Mouse (Mus musculus) heart, embryonic 16.5 days (tissue): ENCODE data around the gene Rpia. TPM values are rescaled to one million over a fixed set of nuclear protein-coding genes. Genes with fewer than 3 reads are reported as not detected.
A peak's percentile ranks its signal among the peaks of the same experiment; 100 is the strongest.

Experiments used
- ATAC-seq: fragments of 200-750 bp; cut with Nextera tagmentation; replicated peaks from 2 replicates; pipeline ENCODE4 v1.8.0; 2017; ENCODE audit warnings: moderate number of reproducible peaks; ENCODE audit not compliant: insufficient read depth, low FRiP score; ENCODE audit errors: extremely low read depth
- H3K27ac ChIP-seq: fragments of 300-500 bp; sonication (generic); 2 replicates; pipeline ENCODE4 v1.5.1; 2014; ENCODE audit warnings: mild to moderate bottlenecking, low read length, control low read depth, moderate library complexity
- H3K27me3 ChIP-seq: fragments of 300-500 bp; sonication (generic); 2 replicates; pipeline ENCODE4 v1.6.1; 2014; ENCODE audit warnings: low read length, mixed read lengths; ENCODE audit not compliant: control insufficient read depth, insufficient read depth
- H3K36me3 ChIP-seq: fragments of 300-500 bp; sonication (generic); 2 replicates; pipeline ENCODE4 v1.6.1; 2014; ENCODE audit not compliant: control insufficient read depth, insufficient read depth
- H3K4me1 ChIP-seq: fragments of 300-500 bp; sonication (generic); 2 replicates; pipeline ENCODE4 v1.6.1; 2014; ENCODE audit warnings: low read length, mixed read lengths; ENCODE audit not compliant: control insufficient read depth, insufficient read depth
- H3K4me2 ChIP-seq: fragments of 300-500 bp; sonication (generic); 2 replicates; pipeline ENCODE4 v1.6.1; 2014; ENCODE audit warnings: low read depth, mild to moderate bottlenecking, control low read depth, low read length
- H3K4me3 ChIP-seq: fragments of 300-500 bp; sonication (generic); 2 replicates; pipeline ENCODE4 v1.5.1; 2014; ENCODE audit warnings: mild to moderate bottlenecking, control low read depth, low read length
- H3K9ac ChIP-seq: fragments of 300-500 bp; sonication (generic); 2 replicates; pipeline ENCODE4 v1.6.1; 2014; ENCODE audit warnings: low read length, control low read depth
- H3K9me3 ChIP-seq: fragments of 300-500 bp; sonication (generic); replicated peaks from 2 replicates; pipeline ENCODE4 v1.6.1; 2016; ENCODE audit warnings: low read length; ENCODE audit not compliant: control insufficient read depth
- WGBS: fragments of 180-500 bp; shearing (Covaris S2); extraction: QIAGEN DNeasy Blood & Tissue Kit; methylation state at CpG from one replicate; pipeline ENCODE4 v1.1.7; 2014; 5-methylcytosine and 5-hydroxymethylcytosine counted together
- polyA plus RNA-seq: library from polyadenylated mRNA; unstranded; fragments of >200 nt; fragmentation: Nextera tagmentation; extraction: Ambion mirVana; gene quantifications from 2 replicates; pipeline ENCODE4 v1.2.1, GENCODE M21; 2015

Gene Rpia
- polyA plus RNA-seq, 1 experiment from 2014 or later = 1.6 TPM

DNA sequence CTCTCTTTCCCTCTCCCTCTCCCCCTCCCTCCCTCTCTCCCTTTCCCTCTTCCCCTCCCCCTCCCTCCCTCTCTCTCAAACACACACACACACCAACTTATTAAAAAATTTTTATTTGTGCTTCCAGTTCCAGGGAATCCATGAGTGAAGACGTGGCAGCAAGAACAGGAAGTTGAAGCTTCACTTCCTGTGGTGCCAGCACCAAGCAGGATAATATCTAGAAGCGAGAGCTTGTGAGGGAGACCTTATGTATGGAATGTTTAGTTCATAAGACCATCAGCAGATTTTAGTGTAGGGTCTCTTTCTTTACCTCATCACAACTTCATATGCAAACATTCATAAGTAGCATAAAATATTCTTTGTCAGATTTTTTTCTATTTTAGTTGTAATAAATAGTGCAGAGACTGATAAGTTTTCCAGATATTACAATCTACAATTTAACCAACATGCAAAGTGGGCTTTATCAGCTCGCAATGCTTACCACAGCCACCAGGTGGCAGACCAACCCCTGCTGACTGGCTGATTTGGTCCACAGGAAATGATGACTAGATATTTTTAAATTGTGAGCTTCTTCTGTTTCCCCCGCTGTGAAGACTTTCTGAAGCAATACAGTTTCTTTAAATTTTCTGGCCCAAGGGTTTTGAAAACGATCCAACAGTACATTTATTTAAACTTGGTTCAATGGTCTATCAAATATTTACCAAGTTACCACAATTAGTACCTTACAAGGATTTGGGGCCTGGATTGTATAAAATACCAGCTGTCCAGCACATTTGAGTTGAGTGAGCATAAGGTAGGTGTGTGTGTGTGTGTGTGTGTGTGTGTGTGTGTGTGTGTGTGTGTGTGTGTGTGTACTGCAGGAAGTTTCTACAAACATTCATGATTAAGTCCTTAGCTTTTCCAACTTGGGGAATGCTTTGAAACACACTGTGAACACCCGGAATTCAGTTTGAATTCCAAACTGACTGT lies 19.8 kb upstream of the Rpia start:
- Histone ChIP-seq H3K27ac (peak overlapping the region; percentile 33), H3K9ac (no peak overlapping the region; the same call in 1 of the 2 replicates), H3K36me3 (no peaks in the 10 kb centered on the region), H3K4me3 (no peak overlapping the region), H3K4me1 (peaks cover 12% of the 10 kb centered on the region), H3K4me2 (no peak overlapping the region), H3K27me3 (no peaks in the 10 kb centered on the region), H3K9me3 (no peaks in the 10 kb centered on the region)
- 10% methylated on average over 6 of the region's 6 CpGs for WGBS
- ATAC-seq = no peak

GRCm38 (mm10) chr6:70810524-70810923 lies 18.5 kb upstream of the Rpia start:
- no peaks in the 10 kb centered on the region for H3K9me3 ChIP-seq
- H3K9ac ChIP-seq = no peak overlapping the region
- 86% methylated on average over 1 of the region's 1 CpGs for WGBS
- ATAC-seq = no peak
- no peak overlapping the region for H3K27ac ChIP-seq
- no peaks in the 10 kb centered on the region for H3K27me3 ChIP-seq
- peaks cover 12% of the 10 kb centered on the region for H3K4me1 ChIP-seq
- H3K4me3 ChIP-seq = no peak overlapping the region
- no peak overlapping the region for H3K4me2 ChIP-seq
- H3K36me3 ChIP-seq = no peaks in the 10 kb centered on the region

DNA sequence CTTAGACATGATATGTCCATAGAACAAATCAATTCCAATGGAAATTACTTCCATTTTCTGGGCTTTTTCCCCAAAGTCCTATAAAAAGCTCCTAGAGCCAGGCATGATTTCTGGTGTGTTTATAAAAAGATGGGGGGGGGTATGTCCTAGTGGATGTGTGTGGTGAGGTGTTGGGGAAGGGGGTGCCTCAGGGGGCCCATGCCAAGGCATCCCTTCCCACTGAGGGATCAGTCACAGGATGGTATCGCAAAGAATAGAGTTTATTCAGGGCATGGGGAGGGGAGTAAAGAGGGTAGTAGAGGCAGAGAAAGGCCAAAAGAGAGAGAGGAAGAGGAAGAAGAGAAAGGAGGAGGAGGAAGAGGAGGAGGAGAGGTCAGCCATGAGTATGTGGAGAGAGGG lies 14.5 kb upstream of the Rpia start:
- H3K4me2 ChIP-seq = no peak overlapping the region
- no peaks in the 10 kb centered on the region for H3K27me3 ChIP-seq
- no peaks in the 10 kb centered on the region for H3K36me3 ChIP-seq
- peaks cover 3% of the 10 kb centered on the region; the same call in 1 of the 2 replicates for H3K4me1 ChIP-seq
- ATAC-seq = no peak
- 61% methylated on average over 1 of the region's 1 CpGs for WGBS
- H3K9ac ChIP-seq = no peak overlapping the region
- H3K27ac ChIP-seq = no peak overlapping the region
- no peak overlapping the region for H3K4me3 ChIP-seq
- no peaks in the 10 kb centered on the region for H3K9me3 ChIP-seq

GRCm38 (mm10) chr6:70805820-70806513 lies 13.9 kb upstream of the Rpia start:
- Histone ChIP-seq H3K4me1 (peaks cover 3% of the 10 kb centered on the region; the same call in 1 of the 2 replicates), H3K9ac (no peak overlapping the region), H3K9me3 (no peaks in the 10 kb centered on the region), H3K4me2 (peak overlapping the region; percentile 51), H3K27me3 (no peaks in the 10 kb centered on the region), H3K27ac (no peak overlapping the region), H3K4me3 (peak overlapping the region; percentile 9), H3K36me3 (no peaks in the 10 kb centered on the region)
- ATAC-seq = peak; percentile 53; the same call in 1 of the 2 replicates
- WGBS = 15% methylated on average over 13 of the region's 13 CpGs

DNA sequence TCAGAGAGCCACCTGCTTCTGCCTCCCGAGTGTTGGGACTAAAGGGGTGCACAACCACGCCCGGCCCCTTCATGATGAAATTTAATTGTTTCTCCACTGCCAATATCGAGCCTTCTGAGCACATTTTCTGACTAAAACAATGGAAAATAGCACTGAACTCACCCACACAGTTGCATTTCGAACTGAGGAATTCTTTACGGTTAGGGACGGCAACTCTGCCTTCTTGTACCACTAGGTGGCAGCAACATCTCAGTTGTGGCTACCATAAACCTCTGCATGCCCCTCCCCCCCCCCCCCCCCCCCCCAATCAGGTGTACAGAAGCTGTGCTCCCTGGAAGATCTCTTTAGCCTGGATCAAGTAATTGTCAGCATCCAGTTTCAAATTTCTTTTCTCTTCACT lies 13.2 kb upstream of the Rpia start:
- ATAC-seq = peak; percentile 64; the same call in 1 of the 2 replicates
- Histone ChIP-seq H3K36me3 (no peaks in the 10 kb centered on the region), H3K4me2 (peak overlapping the region; percentile 51), H3K4me3 (0 out of 2 replicates have a peak overlapping the region, but pooled peaks have one; percentile 2), H3K27ac (no peak overlapping the region), H3K9me3 (no peaks in the 10 kb centered on the region), H3K9ac (no peak overlapping the region), H3K27me3 (no peaks in the 10 kb centered on the region), H3K4me1 (peaks cover 3% of the 10 kb centered on the region; the same call in 1 of the 2 replicates)
- WGBS = 12% methylated on average over 7 of the region's 7 CpGs

DNA sequence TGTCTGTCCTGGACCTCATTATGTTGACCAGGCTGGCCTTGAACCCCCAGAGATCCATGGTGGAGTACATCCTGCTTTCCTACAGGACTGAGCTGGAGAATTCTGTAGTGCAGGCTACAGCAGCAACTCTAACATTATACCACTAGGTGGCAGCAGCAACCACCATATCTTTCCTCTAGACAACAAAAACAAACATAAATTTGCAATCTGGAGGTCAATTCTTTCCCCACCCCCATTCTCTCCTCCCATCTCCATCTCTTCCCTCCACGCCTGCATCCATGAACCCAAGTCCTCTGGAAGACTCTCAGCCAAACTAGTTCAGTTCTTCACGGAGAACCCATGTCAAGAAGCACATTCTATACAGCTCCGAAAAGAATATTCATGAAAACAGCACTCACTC lies 12.6 kb upstream of the Rpia start:
- H3K27ac ChIP-seq = no peak overlapping the region
- H3K4me3 ChIP-seq = no peak overlapping the region
- H3K4me1 ChIP-seq = peaks cover 3% of the 10 kb centered on the region; the same call in 1 of the 2 replicates
- no peaks in the 10 kb centered on the region for H3K27me3 ChIP-seq
- no peaks in the 10 kb centered on the region for H3K9me3 ChIP-seq
- peak overlapping the region; percentile 51 for H3K4me2 ChIP-seq
- H3K36me3 ChIP-seq = no peaks in the 10 kb centered on the region
- WGBS = 20% methylated on average over 3 of the region's 3 CpGs
- no peak overlapping the region for H3K9ac ChIP-seq
- no peak for ATAC-seq

- Histone ChIP-seq H3K36me3 (no peaks in the 10 kb centered on the region), H3K4me1 (peaks cover 9% of the 10 kb centered on the region), H3K9me3 (no peaks in the 10 kb centered on the region), H3K4me3 (no peak overlapping the region), H3K4me2 (no peak overlapping the region), H3K27me3 (no peaks in the 10 kb centered on the region), H3K9ac (no peak overlapping the region), H3K27ac (peak overlapping the region; percentile 56; the same call in 1 of the 2 replicates)
- 17% methylated on average over 9 of the region's 9 CpGs for WGBS
- ATAC-seq = no peak; the same call in 1 of the 2 replicates
These were observed 5.7 kb upstream of the Rpia start for GRCm38 (mm10) chr6:70797581-70798251.

- H3K9ac ChIP-seq = no peak overlapping the region
- no peak overlapping the region for H3K4me2 ChIP-seq
- H3K27me3 ChIP-seq = no peaks in the 10 kb centered on the region
- H3K4me1 ChIP-seq = peaks cover 11% of the 10 kb centered on the region
- H3K36me3 ChIP-seq = no peaks in the 10 kb centered on the region
- H3K27ac ChIP-seq = peak overlapping the region; percentile 60
- H3K9me3 ChIP-seq = no peaks in the 10 kb centered on the region
- no peak overlapping the region for H3K4me3 ChIP-seq
- no peak for ATAC-seq
- WGBS = 64% methylated on average over 6 of the region's 6 CpGs
These were observed 4.9 kb upstream of the Rpia start for GRCm38 (mm10) chr6:70796940-70797339.
